Mouse (Mus musculus): Measurements from ENCODE around the gene Pik3c2a.

The Pik3c2a gene

DNA sequence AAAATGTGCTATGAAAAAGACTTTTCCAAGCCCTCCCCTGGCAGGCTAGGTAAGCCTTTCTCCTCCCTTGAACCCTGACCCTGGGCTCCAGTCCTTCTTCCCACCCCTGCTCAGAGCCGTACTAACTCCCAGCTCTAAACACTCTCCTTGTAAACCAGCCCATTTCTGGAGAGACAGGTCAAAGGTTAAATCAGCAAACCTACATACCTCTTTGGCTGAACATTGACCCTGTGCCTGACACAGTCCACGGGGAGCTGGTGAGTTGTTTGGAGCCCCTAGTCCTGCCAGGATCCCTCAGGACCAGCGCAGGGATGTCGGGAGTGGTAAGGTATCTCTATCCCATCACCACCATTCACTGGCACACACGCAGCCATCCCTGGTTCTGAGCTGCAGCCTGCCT, 150.9 kb downstream of the Pik3c2a start:
- DNase-seq = no peak

GRCm38 (mm10) chr7:116290559-116290958, 152.7 kb downstream of the Pik3c2a start:
- no peak for DNase-seq

DNA sequence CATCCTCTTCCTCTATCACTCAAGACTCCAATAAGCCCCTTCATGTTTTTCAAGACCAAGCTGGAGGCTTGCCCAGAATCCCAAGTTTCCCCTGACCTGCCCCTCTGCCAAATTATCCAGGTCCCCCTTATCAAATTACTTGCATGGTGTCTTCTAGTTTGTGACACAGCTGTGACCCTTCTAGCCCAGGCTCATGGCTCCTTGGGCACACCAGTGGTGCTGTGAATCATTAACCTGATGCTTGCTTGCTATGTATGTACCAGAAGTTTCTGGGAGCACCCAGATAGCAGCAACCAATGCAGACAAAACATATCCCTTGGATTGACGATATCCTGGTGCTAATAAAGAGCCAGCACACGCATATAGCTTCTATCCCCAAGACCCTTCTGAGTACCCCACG, 154.3 kb downstream of the Pik3c2a start:
- DNase-seq = no peak

- no peak for DNase-seq
Observed at GRCm38 (mm10) chr7:116287959-116288358, 155.3 kb downstream of the Pik3c2a start.

All from cerebellum, adult 8-10 months (tissue).